Mouse (Mus musculus) left cerebral cortex, adult 2 months (tissue): ENCODE results near the gene Vasp. TPM values are rescaled to one million over a fixed set of nuclear protein-coding genes. Genes with fewer than 3 reads are reported as not detected.

Experiments used
- DNase-seq, 2 experiments: peaks; one replicate each; pipeline ENCODE4 v3.0.0; 2021 to 2022; ENCODE audit warnings: low spot score in 2 of 2, mixed read lengths in 1 of 2; ENCODE audit errors: extremely low spot score in 1 of 2
- H3K27ac ChIP-seq: fragments of 200-600 bp; 2 replicates; pipeline ENCODE4 v1.8.1; 2022
- H3K4me3 ChIP-seq: fragments of 200-600 bp; 2 replicates; pipeline ENCODE4 v1.8.1; 2022
- CTCF ChIP-seq: fragments of 200-600 bp; IDR thresholded peaks from 2 replicates; pipeline ENCODE4 v1.8.1; 2022; ENCODE audit warnings: antibody characterized with exemption, mild to moderate bottlenecking, moderate library complexity
- intact Hi-C: fragments of 180-260 bp; cut with DNase I; formaldehyde crosslinking; loops from one replicate; pipeline ENCODE4 v1.15.1; 2025
- total RNA-seq, 2 experiments: library from RNA; stranded (reverse); gene quantifications; 2 replicates each; pipeline ENCODE4 v1.2.3; 2021

Vasp gene
- total RNA-seq, 2 experiments from 2014 or later: 13.2 to 14.6 TPM

DNA sequence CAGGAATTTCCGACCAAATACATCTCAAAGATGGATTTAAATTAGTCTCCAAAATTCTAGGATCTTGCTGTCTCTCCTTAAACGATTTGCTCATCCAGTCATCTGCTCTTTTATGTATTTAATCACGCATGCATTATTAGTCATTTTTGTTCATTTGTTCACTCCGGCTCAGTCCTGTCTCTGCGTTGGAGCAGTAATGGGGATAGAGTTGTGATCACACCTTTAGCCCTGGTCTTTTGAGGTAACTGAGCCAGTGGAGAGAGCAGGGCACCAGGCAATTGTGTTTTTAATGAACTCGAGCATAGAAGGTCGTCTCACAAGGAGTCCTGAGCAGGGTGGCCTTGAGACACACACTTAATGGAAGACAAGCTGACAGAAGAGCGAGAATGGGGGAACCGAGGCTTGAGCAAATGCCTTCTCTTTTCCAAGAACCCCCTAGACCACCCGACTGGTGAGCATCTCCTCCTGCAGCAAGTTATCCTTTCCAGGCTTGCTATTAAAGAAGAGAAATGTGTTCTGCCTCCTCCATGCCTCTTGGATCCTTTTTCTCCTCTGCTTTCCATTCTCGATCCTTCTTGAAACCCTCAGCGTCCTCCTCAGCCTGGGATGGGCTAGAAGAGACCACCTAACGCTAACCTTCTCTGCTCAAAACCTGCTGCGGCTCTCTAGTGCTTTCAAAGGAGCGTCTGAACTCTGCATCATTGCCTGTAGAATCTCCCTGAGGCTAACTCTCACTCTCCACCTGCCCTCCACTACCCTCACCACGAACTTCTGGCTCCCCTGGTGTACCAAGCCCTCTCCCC, 30.0 kb upstream of the Vasp start:
- no peak for TF ChIP-seq CTCF
- no peak for DNase-seq
- Histone ChIP-seq H3K4me3 (peak overlapping the region; percentile 49), H3K27ac (peak overlapping the region; percentile 32)
- intact Hi-C loops: loop anchor here (5.0 kb wide), 1 partner anchor 124 kb away; the partner anchor contains the start of gene Eml2

DNA sequence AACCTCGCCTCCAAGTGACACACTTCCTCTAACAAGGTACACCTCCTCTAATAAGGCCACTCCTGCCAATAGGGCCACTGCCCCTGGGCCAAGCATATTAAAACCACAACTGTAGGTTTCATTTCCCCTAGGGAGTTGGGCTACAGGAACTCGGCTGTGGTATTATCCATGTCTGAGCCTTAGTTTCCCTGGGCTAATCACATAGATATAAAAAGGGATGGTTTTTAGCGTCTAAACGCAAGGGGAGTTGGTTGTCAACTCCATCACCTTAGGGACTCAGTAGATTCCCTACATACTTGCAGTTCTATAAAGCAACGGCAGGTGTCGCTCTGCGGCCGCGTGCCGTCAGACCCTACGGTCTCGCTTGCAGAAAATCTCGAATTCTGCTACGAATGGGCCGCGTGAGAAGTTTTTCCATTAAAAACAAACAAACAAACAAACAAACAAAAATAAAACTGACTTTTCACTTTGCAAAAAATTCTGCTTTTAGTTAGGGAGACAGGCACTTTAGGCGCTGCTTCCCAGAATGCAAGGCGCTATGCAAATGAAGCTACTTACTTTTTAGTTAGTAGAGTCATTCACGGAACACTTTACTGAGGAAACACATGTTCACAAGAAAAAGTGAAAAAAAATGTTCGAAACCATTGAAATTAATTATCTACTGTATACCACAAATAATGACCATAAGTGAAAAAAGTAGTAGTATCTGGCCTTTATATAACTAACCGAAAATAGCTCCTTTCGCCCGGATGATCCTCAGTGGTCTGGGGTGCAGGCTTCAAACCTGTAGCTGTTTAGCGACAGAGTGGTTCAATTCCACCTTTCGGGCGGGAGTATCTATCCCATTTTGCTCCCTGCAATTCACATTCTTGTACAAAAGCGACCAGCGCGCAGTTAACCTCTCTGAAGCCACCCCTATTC, 29.1 kb upstream of the Vasp start:
- peak; percentile 97 for TF ChIP-seq CTCF
- Histone ChIP-seq H3K27ac (peak overlapping the region; percentile 90), H3K4me3 (peak overlapping the region; percentile 49)
- DNase-seq: peak; percentile 76 to 83
- intact Hi-C loops: loop anchor here (1.0 to 5.0 kb wide), 2 partner anchors 43 to 123 kb away; partner anchors contain the start of gene Eml2

- peak in 1 of 2 experiments; percentile 34 for DNase-seq
These were observed 27.6 kb upstream of the Vasp start for GRCm38 (mm10) chr7:19299194-19299593.

DNA sequence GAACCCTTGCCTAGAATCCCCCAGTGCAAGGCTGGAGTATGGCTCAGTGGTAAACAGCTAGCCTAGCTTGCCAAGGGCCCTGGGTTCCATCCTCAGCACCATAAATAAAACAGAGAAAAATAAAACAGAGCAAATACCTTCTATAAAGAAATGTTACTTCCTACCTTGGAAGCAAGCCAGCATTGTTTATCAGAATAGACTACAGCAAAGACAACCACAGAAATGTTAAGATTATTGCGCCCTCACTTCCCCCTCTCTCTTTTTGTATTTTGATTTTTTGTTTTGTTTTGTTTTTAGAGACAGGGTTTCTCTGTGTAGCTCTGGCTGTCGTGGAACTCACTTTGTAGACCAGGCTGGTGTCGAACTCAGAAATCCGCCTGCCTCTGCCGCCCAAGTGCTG, 26.2 kb upstream of the Vasp start:
- Histone ChIP-seq H3K27ac (no peak overlapping the region), H3K4me3 (no peak overlapping the region)
- TF ChIP-seq CTCF: no peak
- intact Hi-C loops: loop anchor here (5.0 kb wide), 1 partner anchor 65 kb away; no protein-coding TSS in a partner anchor
- DNase-seq: no peak

More at GRCm38 (mm10) chr7:19299194-19299593, 27.6 kb upstream of the Vasp start:
- TF ChIP-seq CTCF: peak; percentile 56
- H3K4me3 ChIP-seq: no peak overlapping the region
- intact Hi-C loops: loop anchor here (1.0 to 5.0 kb wide), 2 partner anchors 60 to 63 kb away; no protein-coding TSS in a partner anchor
- H3K27ac ChIP-seq: no peak overlapping the region

- no peak for DNase-seq
- peak; percentile 17 for TF ChIP-seq CTCF
- no peak overlapping the region for H3K27ac ChIP-seq
- H3K4me3 ChIP-seq: no peak overlapping the region
- intact Hi-C loops: loop anchor here (5.0 kb wide), 1 partner anchor 65 kb away; no protein-coding TSS in a partner anchor
These were observed 25.4 kb upstream of the Vasp start for GRCm38 (mm10) chr7:19297034-19297433.

DNA sequence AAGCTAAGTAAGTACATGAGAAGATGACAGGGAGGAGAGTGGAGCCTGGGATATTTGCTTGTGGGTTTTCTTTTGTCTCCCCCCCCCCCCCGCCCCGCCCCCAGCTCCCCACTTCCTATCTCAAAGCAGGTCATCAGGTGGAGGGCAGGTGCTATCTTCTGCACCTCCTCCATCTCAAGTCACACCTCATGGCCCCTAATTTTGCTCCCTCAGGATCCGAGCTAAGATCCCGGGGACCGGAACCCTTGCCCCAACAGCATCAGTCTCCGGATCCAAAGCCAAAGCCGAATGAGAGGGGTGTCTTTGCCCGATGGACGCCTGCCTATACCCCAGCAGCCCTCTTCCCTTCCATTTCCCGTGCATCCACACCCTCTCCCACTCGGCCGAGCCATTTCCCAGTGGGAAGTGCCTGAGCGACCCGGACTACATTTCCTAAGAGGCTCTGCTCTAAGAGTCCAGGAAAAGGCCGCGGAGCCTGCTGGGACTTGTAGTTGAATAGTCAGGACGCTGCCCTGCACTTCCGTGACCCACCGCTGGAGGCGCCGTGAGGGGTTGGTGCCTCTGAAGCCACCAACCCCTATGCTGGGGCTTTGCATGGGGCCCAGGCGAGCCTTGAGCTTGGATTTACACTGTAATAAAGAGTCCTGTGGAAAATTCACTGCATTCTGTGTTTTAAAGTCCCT, 24.0 kb upstream of the Vasp start:
- H3K4me3 ChIP-seq: no peak overlapping the region
- no peak; the same call in none of the 2 replicates for TF ChIP-seq CTCF
- intact Hi-C loops: loop anchor here (5.0 kb wide), 1 partner anchor 67 kb away; no protein-coding TSS in a partner anchor
- no peak overlapping the region for H3K27ac ChIP-seq
- peak; percentile 93 to 98 for DNase-seq

DNA sequence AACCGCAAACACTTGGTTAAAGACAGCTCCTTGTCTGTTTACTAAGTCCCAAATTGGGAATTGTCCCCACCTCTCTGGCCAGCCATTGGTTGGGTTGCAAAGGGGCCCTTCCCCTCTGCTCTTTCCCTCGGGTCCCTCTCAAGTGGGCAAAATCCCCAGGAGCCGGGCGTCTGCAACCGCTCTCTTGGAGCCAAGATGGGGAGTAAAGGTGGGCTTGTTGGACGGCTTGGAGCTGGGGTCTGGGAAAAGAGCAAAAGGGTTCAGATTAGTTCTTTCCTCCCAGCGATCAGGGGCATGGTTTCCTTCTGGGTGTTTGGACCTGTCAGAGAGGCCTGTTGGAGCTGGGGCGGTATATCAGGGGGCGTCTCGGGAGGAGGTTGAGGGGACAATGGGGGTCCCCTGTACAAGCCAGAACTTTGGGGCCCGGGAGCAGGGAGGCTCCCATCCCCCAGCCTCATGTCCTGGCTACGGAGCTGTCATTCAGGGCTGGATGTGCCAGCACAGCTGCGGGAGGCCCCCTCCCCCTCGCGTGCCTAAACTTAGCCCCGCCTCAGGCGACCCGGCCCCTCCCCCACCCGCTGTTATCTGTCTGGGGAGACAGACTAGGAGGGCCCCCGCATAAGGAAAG, 19.5 kb upstream of the Vasp start:
- TF ChIP-seq CTCF: no peak
- intact Hi-C loops: no loop called here

DNA sequence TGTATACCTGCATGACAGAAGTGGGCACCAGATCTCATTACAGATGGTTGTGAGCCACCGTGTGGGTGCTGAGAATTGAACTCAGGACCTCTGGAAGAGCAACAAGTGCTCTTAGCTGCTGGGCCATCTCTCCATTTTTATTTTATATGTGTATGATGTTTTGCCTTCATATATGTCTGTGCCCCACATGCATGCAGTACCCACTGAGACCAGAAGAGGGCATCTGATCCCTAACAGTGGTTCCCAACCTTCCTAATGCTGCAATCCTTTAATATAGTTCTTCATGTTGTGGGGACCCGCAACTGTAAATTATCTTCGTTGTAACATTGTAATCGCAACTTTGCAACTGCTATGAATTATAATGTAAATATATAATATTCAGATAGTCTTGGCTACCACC, 13.1 kb upstream of the Vasp start:
- peak in 1 of 2 experiments; percentile 64 for DNase-seq
- TF ChIP-seq CTCF: peak; percentile 83
- Histone ChIP-seq H3K27ac (no peak overlapping the region), H3K4me3 (no peak overlapping the region)
- intact Hi-C loops: no loop called here

More for the DNA sequence above, 19.5 kb upstream of the Vasp start:
- no peak overlapping the region for H3K27ac ChIP-seq
- DNase-seq: no peak
- peak overlapping the region; percentile 22 for H3K4me3 ChIP-seq

GRCm38 (mm10) chr7:19283406-19283804, 11.8 kb upstream of the Vasp start:
- no peak for TF ChIP-seq CTCF
- DNase-seq: no peak
- intact Hi-C loops: no loop called here
- Histone ChIP-seq H3K27ac (peak overlapping the region; percentile 90; the same call in 1 of the 2 replicates), H3K4me3 (peak overlapping the region; percentile 85)

DNA sequence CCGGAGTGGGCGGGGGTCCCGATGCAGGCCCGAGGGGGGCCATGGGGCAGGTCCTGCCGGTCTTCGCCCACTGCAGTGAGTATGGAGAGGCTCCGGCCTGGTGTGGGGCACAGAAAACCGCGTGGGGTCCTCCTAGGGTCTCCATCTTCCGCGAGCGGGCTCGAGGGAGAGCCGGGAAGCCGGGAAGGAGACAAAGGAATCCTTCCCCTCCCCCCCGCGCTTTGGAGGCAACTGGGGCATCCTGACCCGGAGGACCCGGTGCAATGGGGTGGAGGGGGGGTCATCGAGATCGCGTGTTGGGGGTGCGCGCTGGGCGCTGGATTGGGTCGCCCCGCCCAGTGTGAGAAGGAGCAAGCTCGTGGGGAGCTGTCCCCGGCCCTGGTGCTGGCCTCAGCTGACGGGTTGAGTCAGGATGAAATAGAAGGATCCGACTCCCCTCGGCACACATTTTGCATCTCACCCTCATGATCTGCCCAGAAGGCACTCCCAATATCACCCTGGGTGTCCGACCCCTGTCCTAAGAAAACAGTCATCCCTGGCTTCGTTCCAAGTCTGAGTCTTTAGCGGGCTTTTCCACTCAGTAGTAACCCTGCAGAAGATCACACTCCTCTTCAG, 11.3 kb upstream of the Vasp start:
- Histone ChIP-seq H3K27ac (peak overlapping the region; percentile 90), H3K4me3 (peak overlapping the region; percentile 85)
- intact Hi-C loops: no loop called here
- no peak for TF ChIP-seq CTCF
- DNase-seq: peak in 1 of 2 experiments; percentile 49
